Mouse (Mus musculus) left cerebral cortex, adult 11 months (tissue): Measurements from ENCODE around the gene Cd8a.
"Not testable (repeated sequence)": the region's sequence is repeated elsewhere in the genome, so short reads cannot be mapped to it uniquely, and the experiment has no call there.

Source experiments
- DNase-seq: peaks from one replicate; pipeline ENCODE4 v3.0.0; 2022; ENCODE audit warnings: low spot score

The Cd8a gene

DNA sequence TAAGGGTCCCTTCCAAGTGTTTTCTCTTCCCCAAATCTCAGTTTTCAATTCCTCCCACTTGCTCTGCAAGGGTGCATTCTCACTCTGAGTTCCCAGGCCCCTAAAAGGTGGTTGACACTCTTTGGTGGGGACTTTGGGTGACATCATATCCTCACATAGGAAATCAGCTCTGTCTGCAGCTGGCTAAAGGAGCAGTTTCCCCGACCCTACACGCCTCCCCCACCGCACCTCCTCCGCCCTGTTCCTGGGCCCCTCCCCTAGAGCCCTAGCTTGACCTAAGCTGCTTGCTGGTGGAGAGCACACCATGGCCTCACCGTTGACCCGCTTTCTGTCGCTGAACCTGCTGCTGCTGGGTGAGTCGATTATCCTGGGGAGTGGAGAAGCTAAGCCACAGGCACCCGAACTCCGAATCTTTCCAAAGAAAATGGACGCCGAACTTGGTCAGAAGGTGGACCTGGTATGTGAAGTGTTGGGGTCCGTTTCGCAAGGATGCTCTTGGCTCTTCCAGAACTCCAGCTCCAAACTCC, at the start of gene Cd8a:
Gene Cd8a (plus strand): TSS at position 179 of the 527 bp plus-strand sequence.
- DNase-seq, result no peak

DNA sequence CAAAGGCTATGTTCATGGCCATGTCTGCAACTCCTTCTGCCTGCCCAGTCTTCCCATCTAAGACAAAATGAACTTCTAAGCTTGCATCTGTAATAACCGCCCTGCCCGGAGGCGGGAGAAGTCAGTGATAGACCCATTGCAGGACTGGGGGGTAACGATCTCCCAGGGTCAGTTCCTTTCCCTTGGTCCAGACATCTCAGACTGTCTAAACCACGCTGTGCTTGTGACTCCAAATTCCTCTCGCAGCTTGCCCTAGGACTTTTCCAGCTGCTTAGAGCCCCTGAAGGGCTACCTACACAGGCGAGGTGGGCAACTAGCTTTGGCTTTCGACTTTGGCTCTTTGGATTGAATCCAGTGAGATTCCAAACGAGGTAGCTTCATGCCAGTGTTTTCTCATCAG, 48.4 kb upstream of the Cd8a start:
- no peak for DNase-seq

DNA sequence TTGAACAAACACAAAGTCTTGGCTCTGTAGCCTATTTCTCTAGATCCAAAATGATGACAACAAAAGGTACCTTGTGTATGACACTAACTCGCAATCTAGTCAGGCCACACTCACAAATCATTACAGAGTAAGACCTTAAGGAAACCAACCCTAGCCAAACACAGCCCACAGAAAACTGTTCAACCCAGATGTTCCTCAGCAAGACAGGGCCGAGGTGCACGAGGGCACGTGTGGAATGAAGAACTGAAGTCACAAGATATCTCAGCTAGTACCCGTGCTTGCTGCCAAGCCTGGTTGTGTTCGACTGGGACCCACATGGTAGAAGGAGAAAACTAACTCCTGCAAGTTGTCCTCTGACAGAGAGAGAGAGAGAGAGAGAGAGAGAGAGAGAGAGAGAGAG, 43.3 kb upstream of the Cd8a start:
- DNase-seq, result no peak

DNA sequence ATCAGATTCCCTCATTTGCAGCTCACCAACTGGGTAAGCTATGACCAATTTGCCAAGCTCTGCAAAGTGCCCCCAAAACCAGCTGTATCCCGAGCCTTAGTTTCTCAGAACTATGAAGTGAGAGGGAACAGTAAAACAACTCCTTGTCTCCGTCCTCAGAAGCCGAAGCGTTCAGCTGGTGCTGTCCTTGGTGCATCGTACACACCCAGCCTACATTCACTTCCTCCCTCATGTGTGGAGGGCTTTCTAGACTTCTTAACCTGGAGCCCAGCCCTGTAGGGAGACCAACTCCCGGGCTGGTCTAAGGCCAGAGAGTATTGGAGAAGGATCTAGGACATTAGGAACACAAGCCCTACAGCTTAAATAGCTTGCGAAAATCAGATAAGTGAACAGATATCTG, 42.7 kb upstream of the Cd8a start:
- DNase-seq, result no peak

DNA sequence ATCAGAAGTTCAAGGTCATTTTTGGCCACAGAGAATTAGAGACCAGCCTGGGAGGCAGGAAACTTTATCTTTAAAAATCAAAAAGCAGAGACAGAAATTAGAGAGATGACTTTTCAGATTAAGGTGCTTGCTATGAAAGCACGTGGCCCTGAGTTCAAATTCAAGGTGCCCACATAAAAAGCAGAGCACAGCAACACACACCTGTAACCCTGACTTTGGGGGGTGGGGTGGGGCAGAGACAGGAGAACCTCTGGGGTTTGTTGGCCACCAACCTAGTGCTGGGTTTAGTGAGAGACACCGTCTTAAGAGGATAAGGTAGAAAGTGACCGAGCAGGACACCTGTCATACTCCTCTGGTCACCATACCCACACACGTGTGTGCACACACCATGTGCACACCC, 41.7 kb upstream of the Cd8a start:
- not testable (repeated sequence) for DNase-seq

DNA sequence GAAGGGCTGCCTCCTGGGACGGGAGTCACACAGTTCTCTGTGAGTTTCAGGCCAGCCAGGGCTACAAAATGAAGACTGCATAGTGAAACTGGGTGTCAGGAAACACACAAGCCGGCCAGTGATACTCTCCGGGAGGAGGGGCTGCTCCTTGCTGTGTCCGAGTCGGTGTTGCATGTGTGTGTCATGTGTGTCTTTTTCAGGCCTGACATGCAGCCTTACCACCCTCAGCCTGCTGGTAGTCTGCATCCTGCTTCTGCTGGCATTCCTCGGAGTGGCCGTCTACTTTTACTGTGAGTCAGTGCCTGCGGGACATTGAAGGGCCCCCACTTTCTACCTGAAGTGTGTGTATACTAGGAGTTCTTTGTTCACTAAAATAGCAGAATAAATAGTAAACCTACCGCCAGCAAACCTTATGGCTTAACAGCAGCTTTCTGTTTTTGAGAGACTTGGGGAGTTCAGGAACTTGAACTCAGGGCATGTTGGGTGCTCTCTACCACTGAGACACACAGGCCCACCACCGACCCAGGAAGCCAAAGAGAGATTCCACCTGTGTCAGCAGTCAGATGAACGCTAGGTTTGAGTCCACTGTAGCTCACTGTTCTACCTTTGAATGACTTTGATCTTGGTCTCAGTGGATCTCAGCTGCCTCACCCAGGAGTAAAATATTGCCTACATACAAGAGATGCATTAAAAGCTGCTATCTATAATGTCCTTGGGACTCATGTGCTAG, 40.8 kb upstream of the Cd8a start:
- no peak for DNase-seq

DNA sequence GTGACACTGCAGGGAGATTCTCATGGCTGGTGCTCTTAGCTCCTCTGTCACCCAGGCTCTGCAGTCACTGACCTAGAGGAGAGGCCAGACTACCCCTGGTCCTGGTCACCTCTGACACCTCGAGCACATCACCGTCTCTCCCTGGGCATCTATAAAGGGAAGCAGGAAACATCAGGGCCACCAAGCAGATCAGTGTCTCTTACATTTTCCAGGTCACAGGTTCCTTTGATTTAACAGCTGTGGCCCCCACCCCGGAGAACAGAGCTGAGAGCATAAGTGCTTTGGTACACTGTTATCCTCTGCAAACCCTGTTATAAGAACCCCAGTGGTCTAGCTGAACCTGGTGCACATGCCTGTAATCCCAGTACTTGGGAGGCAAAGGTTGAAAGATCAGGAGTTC, 40.2 kb upstream of the Cd8a start:
- DNase-seq, result no peak

DNA sequence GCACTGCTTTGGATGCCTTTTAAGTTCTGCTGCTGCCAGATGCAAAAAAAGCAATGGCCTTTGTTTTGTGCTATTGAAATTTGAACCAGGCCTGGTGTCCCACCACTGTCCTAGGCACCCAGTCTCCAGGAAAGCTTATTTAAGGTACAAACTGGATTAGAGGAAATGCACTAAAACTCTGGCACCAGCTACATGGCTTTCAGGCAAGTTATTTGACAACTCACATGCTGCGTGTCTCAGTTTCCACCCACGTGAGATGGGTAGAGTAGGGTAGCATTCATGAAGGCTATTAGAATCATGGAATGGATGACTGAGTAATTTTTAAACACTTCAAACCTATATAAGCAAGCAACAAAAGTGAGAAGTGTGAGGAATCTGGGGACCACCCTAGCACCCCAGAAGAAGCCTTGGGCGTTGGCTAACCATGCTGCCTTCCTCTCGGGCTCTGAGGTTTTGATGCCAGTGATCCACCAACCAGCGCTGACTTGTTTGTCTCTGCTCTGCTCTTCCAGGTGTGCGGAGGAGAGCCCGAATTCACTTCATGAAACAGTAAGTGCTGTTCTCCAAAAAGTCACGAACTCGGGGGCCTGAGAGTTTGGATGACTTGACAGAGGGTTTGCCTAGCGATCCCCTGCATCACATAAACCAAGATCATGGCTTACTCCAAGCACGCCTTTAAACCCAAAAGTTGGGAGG, 39.5 kb upstream of the Cd8a start:
- no peak for DNase-seq

DNA sequence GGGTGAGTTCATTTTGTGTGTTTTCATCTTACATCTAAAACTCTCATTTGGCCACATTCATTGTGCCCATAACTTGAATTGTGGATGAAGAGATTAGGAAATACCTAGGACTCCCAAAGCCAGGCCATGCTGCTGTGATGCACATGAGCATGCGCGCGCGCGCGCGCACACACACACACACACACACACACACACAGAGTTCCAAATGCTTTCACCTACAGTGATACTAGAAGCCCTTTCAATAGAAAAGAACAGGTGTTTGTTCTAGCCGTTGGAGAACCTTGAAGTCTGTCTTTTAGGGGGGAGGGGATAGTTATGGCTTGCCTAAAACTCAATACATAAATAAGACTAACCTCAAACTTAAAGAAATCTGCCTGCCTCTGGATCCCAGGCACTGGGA, 35.6 kb upstream of the Cd8a start:
- DNase-seq, result no peak

DNA sequence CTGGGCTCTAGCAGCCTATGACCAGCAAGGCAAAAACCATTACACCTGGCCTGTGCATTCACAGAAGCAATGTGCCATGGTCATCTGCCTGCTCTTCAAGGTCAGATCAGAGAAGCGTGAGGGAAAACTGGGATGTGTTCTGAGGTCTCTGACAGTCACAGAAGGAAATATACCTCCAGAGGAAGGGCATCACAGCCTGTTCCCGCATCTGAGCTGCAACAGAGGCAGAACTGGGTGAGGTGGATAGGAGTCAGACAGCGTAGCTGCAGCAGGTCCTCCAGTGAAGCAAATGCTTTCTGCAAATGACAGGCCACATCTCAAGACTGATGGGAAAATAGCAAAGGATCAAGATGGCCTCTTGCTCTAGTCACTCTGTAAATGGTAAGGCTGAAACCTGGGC, 34.3 kb upstream of the Cd8a start:
- no peak for DNase-seq

DNA sequence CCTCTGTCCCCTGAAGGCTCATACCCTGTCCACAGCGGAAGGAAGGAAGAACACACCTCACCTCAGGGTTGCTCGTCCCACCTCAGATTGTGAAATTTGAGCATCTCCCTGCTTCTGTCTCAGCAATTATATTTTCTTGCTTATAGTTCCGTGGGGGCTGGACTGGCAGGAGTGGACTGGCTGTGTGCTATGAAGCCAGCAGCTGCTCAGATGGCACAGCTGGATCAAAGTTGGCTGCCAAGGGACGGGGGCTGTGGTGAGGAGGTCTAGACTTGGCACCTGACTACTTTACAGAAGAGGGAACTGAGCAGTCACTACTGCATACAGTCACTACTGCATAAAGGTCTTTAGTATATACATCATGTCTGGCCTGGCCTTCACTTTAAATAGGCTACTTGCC, 33.9 kb upstream of the Cd8a start:
- no peak for DNase-seq

DNA sequence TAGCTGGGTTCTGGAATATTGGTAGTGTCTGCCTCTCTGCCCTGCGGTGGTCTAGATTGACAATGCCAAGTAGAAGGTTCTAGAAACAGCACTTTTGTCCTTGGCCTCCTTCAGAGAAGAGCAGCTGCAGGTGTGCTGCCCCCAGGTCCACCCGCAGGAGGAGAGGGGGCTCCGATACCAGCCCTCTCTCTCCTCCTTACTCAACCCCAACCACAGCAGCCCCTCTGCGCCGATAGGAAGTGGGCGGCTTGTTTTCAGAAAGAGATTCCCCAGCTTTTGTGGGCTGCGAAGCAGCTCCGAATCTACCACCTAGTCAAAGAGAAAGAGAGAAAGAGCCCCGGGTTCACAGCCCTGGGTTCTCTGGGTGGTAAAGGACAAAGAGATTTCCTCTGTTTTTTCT, 32.0 kb upstream of the Cd8a start:
- DNase-seq, result no peak

DNA sequence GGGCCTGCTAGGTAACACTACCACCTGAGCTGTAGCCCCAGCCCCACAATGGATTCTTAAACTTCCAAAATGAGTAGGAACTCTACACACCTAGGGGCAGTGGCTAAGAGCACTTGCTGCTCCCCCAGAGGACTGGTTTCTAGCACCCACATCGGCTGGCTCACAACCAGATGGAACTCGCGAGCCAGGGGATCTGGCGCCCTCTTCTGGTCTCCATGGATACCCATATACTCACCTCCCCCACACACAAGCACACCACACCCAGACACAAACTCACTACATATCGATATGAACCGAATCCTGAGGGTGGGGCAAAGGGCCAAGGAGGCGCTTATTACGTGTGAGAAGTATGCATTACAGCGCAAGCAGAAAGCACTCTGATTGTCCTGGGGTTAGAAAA, 25.2 kb upstream of the Cd8a start:
- no peak for DNase-seq

DNA sequence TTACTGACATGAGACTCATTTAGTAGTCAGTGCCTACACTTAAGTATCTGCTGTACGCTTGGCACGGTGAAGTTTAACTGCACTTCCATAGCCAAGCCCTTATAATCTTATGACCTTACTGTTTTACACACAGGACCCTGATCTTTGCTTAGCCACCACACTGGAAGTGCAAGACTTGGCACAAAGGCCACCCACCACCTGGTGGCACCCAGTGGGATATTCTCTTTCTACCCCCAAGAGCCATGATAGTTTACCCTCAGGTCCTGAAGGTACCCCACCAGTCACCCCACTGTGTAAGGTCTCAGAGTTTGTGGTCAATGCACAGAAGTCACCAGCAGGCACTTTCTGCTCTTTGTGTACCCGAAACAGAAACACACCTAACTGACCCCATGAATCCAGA, 22.0 kb upstream of the Cd8a start:
- DNase-seq, result no peak

DNA sequence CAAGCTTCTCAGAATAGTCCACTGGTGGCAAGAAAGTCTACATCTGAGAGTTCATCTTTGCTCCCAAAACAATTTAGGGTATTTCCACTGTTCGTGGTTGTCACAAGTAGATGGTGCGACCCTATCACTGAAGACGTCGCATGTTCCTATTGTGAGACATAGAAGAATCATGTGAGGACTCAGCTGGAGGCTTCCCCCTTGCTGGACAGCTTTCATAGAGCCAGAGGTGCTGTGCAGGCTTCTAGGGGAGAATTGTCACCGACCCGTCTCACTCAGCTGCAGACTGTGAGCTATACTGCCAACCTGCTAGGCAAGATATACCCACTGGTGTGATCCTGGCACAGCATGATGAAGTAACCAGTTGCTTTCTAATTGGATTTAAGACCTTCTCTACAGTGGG, 21.0 kb upstream of the Cd8a start:
- DNase-seq, result no peak

DNA sequence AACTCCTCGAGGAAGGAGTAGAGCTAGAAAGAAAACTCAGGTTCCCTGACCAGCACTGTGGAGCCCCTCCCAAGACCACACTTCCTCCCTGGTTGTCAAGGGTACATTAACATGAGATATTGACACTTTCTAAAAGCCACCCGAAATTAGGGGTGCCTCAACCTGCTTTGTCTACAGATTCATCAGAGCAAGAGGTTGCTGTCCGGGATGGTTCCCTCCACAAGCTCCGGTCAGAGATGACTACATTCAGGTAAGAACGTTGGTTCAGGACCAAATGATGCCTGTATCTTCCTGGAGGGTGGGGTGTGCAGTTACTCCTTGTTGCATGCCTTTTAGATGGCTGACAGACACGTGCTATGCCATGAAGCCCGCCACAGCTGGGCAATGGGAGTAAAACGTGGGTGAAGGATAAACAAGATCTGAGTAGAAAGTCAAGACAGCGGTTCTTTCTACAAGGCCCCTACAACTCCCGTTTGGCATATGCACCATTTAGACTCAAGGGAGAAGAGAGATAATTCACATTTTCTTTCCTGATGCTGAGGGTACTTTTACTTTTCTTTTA, 20.3 kb upstream of the Cd8a start:
- DNase-seq, result no peak

DNA sequence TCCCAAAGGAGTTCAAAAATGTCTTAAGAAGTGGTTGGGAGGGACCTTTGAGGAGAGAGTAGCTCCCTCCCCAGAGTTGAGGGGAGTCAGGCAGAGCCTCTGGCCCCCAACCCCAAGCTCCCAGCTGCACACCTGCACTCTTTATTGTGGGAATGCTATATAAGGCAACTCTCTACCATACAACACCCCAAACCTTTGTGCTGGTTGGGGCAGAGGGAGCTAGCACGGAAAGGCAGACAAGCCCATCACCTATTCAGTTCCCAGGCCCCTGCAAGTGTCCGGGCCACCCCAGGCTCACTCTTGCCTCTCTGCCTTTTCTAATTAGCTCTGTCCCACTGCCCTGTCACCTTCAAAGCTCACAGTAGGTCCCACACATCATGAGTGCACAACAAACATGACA, 19.5 kb upstream of the Cd8a start:
- no peak for DNase-seq

DNA sequence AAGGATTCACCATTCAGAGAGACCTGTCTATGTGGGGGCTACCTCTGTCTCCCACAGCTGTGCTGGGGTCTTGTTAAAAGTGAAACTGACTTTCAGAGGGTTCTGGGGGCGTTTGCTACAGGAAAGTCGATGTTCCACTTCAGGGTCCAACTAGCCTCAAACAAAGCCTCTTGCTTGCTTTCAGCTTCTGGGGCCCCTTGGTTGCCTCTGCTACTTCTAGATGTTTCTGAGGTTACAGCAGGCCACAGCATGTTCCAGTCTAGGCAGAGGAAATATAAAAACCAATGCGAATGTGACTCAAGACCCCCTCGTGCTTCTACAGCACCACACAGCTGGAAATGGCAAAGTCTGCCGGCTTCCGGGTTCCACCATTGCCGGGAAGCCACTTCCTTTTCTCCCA, 15.7 kb upstream of the Cd8a start:
- DNase-seq, result no peak

DNA sequence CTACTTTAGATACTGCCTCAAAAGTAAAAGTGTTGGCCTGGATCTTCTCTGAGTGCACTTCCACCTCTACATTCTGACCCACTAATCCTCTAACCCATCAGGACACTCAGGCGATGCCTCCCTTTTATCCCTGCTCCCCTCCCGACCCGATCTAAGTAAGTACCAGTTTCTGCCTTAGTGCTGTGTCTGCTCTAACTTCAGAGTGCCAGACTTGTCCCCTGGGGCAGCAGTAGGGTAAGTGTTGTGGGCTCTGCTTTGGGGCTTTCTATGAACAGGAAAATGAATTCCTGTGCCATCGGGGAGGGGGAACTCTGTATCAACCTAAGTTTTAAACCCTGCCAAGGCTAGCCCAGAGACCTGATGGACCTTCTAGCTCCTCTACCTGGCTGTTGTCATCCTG, 13.0 kb upstream of the Cd8a start:
- DNase-seq, result no peak

DNA sequence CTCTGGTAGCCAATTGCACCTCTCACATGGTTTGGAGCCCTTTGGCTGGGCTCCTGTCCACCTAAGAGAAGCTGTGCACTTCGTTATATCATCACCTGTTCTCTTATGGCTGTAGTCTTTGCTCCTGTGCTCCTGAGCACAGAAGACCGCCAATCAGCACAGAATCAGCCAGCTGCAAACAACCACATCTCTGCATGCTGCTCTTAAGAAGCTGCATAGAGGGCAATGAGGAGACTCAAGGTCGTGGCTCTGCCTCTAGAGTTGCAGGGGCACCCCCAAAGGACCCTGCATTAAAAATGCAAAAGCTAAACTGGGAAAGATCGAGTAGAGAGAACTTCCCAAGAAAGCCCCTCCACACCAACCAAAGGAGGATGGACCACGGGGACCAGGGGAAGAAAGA, 12.5 kb upstream of the Cd8a start:
- no peak for DNase-seq

DNA sequence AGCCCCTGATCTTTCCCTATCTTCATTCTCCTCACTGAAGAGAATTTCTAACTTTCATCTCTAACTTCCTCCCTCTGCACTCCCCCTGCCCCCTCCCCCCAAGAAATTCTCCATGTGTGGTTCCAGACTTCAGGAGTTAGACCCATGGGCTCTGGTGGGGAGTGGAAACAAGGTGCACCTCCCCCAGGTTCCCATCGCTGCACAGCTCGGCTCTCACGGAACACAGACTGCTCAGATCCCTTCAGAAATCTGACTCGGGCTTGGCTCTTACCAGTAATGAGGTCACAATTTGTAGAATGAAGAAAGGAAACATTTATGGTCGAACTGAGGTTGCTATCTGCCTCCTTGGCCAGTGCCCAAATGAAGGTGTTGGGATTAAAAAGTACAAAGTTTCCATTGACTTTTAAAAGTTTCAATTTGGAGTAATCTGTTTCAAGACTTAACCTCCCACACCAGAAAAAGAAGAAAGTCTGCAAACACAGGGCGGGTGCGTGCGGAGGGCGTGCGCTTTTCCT, 12.0 kb upstream of the Cd8a start:
- DNase-seq, result no peak

DNA sequence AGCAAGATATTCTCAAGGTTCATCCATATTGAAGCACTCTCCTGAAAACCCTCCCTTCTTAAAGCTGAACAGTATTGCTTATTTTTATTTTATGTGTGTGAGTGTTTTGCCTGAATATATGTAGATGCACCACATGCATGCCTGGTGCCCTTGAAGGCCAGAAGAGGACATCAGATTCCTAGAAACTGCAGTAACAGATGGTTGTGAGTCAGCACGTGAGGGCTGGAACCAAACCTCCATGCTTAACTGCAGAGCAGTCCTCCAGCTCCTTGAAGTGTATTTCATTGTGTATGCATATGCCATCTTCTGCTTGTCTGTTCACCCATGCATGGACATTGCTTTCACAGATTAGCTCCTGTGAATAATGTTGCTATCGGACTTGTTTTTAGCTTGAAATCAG, 9.2 kb upstream of the Cd8a start:
- DNase-seq, result no peak

DNA sequence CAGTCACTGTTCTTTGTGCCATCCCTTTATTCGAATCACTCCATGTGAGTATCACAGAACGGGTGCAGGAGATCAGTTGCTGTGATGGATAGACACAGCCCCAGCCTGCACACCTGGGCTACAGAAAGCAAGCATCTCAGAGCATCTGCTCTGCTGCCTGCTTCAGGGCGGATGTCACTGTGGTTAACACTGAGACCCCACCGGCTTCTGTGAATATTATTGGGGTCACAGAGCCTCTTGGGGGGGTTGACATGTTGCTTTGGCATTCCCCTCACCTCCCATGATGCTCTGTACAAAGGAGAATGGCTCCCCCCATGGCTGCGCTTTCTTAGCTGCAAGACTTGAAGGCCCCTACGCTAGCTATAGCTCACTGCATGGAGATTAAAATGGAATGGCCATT, 3.8 kb upstream of the Cd8a start:
- no peak for DNase-seq
